Mouse (Mus musculus) MEL (cell line): Measurements from ENCODE around the gene Homez.
A peak's percentile ranks its signal among the peaks of the same experiment; 100 is the strongest.

Experiments
- CTCF ChIP-seq, 3 experiments: IDR thresholded peaks in 2 of 3; conservative IDR thresholded peaks in 1 of 3; 2 replicates each; pipeline ENCODE4 v1.5.1; 2011 to 2012; ENCODE audit warnings: low read length in 3 of 3, low read depth in 2 of 3, mild to moderate bottlenecking in 2 of 3, improper control_type of control experiment in 1 of 3, inconsistent platforms in 1 of 3, mixed read lengths in 1 of 3, moderate library complexity in 1 of 3; ENCODE audit not compliant: control insufficient read depth in 1 of 3, insufficient read depth in 1 of 3, poor library complexity in 1 of 3, severe bottlenecking in 1 of 3
- POLR2A ChIP-seq, 2 experiments: IDR thresholded peaks; 2 replicates each; pipeline ENCODE4 v1.6.1; 2011 to 2012; ENCODE audit warnings: low read length in 2 of 2, mild to moderate bottlenecking in 2 of 2, control low read depth in 1 of 2, improper control_type of control experiment in 1 of 2, low read depth in 1 of 2, moderate library complexity in 1 of 2; ENCODE audit not compliant: control insufficient read depth in 1 of 2, insufficient read depth in 1 of 2, poor library complexity in 1 of 2

GRCm38 (mm10) chr14:54900383-54900782, 29.6 kb upstream of the Homez start:
- TF ChIP-seq POLR2A (IDR thresholded peaks at IDR 0.05; ENCODE audit: control insufficient read depth in 1 of 2, insufficient read depth in 1 of 2, low read depth in 1 of 2, low read length in 2 of 2, poor library complexity in 1 of 2): 0 out of 4 replicates have a peak, but pooled peaks of 1 of the 2 experiments have one; percentile 15
- peak; percentile 27 to 77 (median 77); a peak in 5 of 6 replicates for TF ChIP-seq CTCF (IDR thresholded peaks at IDR 0.05 in 2 of 3, conservative IDR thresholded peaks at IDR 0.05 in 1 of 3; ENCODE audit: control insufficient read depth in 1 of 3, insufficient read depth in 1 of 3, low read depth in 2 of 3, low read length in 3 of 3, poor library complexity in 1 of 3, severe bottlenecking in 1 of 3)
